Mouse (Mus musculus) lung, adult 2 months (tissue): Measurements from ENCODE around the gene Gadd45b. TPM values are rescaled to one million over a fixed set of nuclear protein-coding genes. Genes with fewer than 3 reads are reported as not detected.

ENCODE experiments used
- DNase-seq: peaks from one replicate; pipeline ENCODE4 v3.0.0; 2022
- H3K4me1 ChIP-seq: fragments of 200-500 bp; 2 replicates; pipeline ENCODE4 v1.6.1; 2011; ENCODE audit warnings: low read length; ENCODE audit not compliant: control insufficient read depth, insufficient read depth
- H3K4me3 ChIP-seq: fragments of 200-500 bp; replicated peaks from 2 replicates; pipeline ENCODE3; 2011; ENCODE audit warnings: low read depth, mild to moderate bottlenecking, control low read depth, low read length; ENCODE audit errors: extremely low read depth
- CTCF ChIP-seq: fragments of 200-500 bp; IDR thresholded peaks from 2 replicates; pipeline ENCODE4 v1.5.1; 2011; ENCODE audit warnings: mild to moderate bottlenecking, low read length, control low read depth; ENCODE audit not compliant: insufficient read depth
- POLR2A ChIP-seq: fragments of 200-500 bp; IDR thresholded peaks from 2 replicates; pipeline ENCODE4 v1.6.1; 2011; ENCODE audit warnings: low read depth, mild to moderate bottlenecking, control low read depth, low read length, borderline replicate concordance; ENCODE audit errors: extremely low read depth
- WGBS: fragments of 180-500 bp; shearing (Covaris S2); methylation state at CpG from one replicate; pipeline ENCODE4 v1.1.7; 2018; 5-methylcytosine and 5-hydroxymethylcytosine counted together
- polyA plus RNA-seq: library from polyadenylated mRNA; depleted of rRNA; stranded (reverse); fragments of >200 nt; gene quantifications from 2 replicates; pipeline ENCODE4 v1.2.3, GENCODE M21; 2012

Gadd45b gene
- polyA plus RNA-seq, 1 experiment, result 103 TPM

- Histone ChIP-seq H3K4me1 (peaks cover 7% of the 10 kb centered on the region; the same call in 1 of the 2 replicates), H3K4me3 (no peak overlapping the region)
- no peak for DNase-seq
- 52% methylated on average over 41 of the region's 41 CpGs for WGBS
- TF ChIP-seq CTCF (no peak), POLR2A (no peak)
Observed at GRCm38 (mm10) chr10:80897861-80898510, 31.9 kb upstream of the Gadd45b start.

- H3K4me3 ChIP-seq, result no peak overlapping the region
- 80% methylated on average over 8 of the region's 8 CpGs for WGBS
Observed at GRCm38 (mm10) chr10:80899074-80899473, 30.8 kb upstream of the Gadd45b start.

GRCm38 (mm10) chr10:80899591-80900317 lies 30.1 kb upstream of the Gadd45b start:
- Histone ChIP-seq H3K4me3 (peak overlapping the region; percentile 69), H3K4me1 (peaks cover 7% of the 10 kb centered on the region; the same call in 1 of the 2 replicates)
- WGBS, result 15% methylated on average over 25 of the region's 25 CpGs
- TF ChIP-seq CTCF (no peak), POLR2A (no peak)
- no peak for DNase-seq

More at GRCm38 (mm10) chr10:80899074-80899473, 30.8 kb upstream of the Gadd45b start:
- TF ChIP-seq CTCF (no peak), POLR2A (no peak)
- no peak for DNase-seq
- peaks cover 7% of the 10 kb centered on the region; the same call in 1 of the 2 replicates for H3K4me1 ChIP-seq

- TF ChIP-seq CTCF (no peak), POLR2A (peak; percentile 87)
- peaks cover 7% of the 10 kb centered on the region; the same call in 1 of the 2 replicates for H3K4me1 ChIP-seq
- under 1% methylated on average over 72 of the region's 72 CpGs for WGBS
- peak; percentile 95 for DNase-seq
- peak within 1 kb of the TSS; percentile 69 for H3K4me3 ChIP-seq
Observed at GRCm38 (mm10) chr10:80900318-80901247, 29.3 kb upstream of the Gadd45b start, which contains the start of gene Timm13. TSS of gene Timm13 (minus strand) at chr10:80900969.

- WGBS, result 87% methylated on average over 19 of the region's 19 CpGs
- Histone ChIP-seq H3K4me1 (peaks cover 7% of the 10 kb centered on the region; the same call in 1 of the 2 replicates), H3K4me3 (no peak overlapping the region)
- no peak for DNase-seq
- TF ChIP-seq CTCF (no peak), POLR2A (no peak)
Observed at GRCm38 (mm10) chr10:80901409-80902272, 28.2 kb upstream of the Gadd45b start.

GRCm38 (mm10) chr10:80902273-80902940 lies 27.5 kb upstream of the Gadd45b start:
- Histone ChIP-seq H3K4me1 (peaks cover 7% of the 10 kb centered on the region; the same call in 1 of the 2 replicates), H3K4me3 (no peak overlapping the region)
- no peak for DNase-seq
- TF ChIP-seq CTCF (no peak), POLR2A (no peak)
- WGBS, result 92% methylated on average over 9 of the region's 9 CpGs

- no peak for DNase-seq
- Histone ChIP-seq H3K4me1 (peaks cover 7% of the 10 kb centered on the region; the same call in 1 of the 2 replicates), H3K4me3 (no peak overlapping the region)
- TF ChIP-seq POLR2A (no peak), CTCF (no peak)
- 93% methylated on average over 10 of the region's 10 CpGs for WGBS
Observed at GRCm38 (mm10) chr10:80903282-80903681, 26.6 kb upstream of the Gadd45b start.
